Mouse (Mus musculus) G1E (cell line): ENCODE results near the gene Gys2.

Source experiments
- CTCF ChIP-seq: IDR thresholded peaks from 2 replicates; pipeline ENCODE4 v1.5.1; 2012; ENCODE audit warnings: low read depth, low read length, inconsistent platforms, mixed read lengths
- GATA1 ChIP-seq: IDR thresholded peaks from 2 replicates; pipeline ENCODE4 v1.6.1; 2012; ENCODE audit warnings: borderline replicate concordance, low read length, inconsistent platforms, mixed read lengths
- GATA2 ChIP-seq: IDR thresholded peaks from 2 replicates; pipeline ENCODE4 v1.6.1; 2012; ENCODE audit warnings: low read depth, low read length, inconsistent platforms, borderline replicate concordance
- POLR2AphosphoS5 ChIP-seq: IDR thresholded peaks from 2 replicates; pipeline ENCODE4 v1.6.1; 2012; ENCODE audit warnings: low read depth, low read length, inconsistent platforms; ENCODE audit not compliant: insufficient replicate concordance
- TAL1 ChIP-seq: conservative IDR thresholded peaks from 2 replicates; pipeline ENCODE4 v1.6.1; 2012; ENCODE audit warnings: low read depth, low read length, inconsistent platforms, mixed read lengths

- TF ChIP-seq CTCF (no peak), GATA1 (no peak), GATA2 (no peak), TAL1 (no peak), POLR2AphosphoS5 (no peak)
Observed at GRCm38 (mm10) chr6:142511516-142512135, 38.7 kb upstream of the Gys2 start.
